Mouse (Mus musculus) c-Kit-negative CD71-positive TER-119-positive erythroid progenitor cells, embryonic 14.5 days (primary cell): Measurements from ENCODE around the gene Vti1a.

ENCODE experiments used
- DNase-seq: peaks from one replicate; pipeline ENCODE4 v3.0.0-alpha.2; 2013; ENCODE audit warnings: low read depth, low spot score

Vti1a gene

GRCm38 (mm10) chr19:55456325-55457091 is 140.4 kb downstream of the Vti1a start:
- no peak for DNase-seq

- DNase-seq, result no peak
Observed at GRCm38 (mm10) chr19:55461963-55462362, 145.9 kb downstream of the Vti1a start.

GRCm38 (mm10) chr19:55463670-55464069 is 147.6 kb downstream of the Vti1a start:
- DNase-seq, result no peak

GRCm38 (mm10) chr19:55469301-55470051 is 153.4 kb downstream of the Vti1a start:
- no peak for DNase-seq

GRCm38 (mm10) chr19:55472582-55472981 is 156.5 kb downstream of the Vti1a start:
- no peak for DNase-seq

GRCm38 (mm10) chr19:55474225-55474624 is 158.1 kb downstream of the Vti1a start:
- no peak for DNase-seq

GRCm38 (mm10) chr19:55480526-55480925 is 164.4 kb downstream of the Vti1a start:
- no peak for DNase-seq

GRCm38 (mm10) chr19:55481308-55481707 is 165.2 kb downstream of the Vti1a start:
- DNase-seq, result no peak

GRCm38 (mm10) chr19:55483526-55483925 is 167.4 kb downstream of the Vti1a start:
- DNase-seq, result no peak

- no peak for DNase-seq
Observed at GRCm38 (mm10) chr19:55484559-55484958, 168.5 kb downstream of the Vti1a start.

GRCm38 (mm10) chr19:55486473-55486872 is 170.4 kb downstream of the Vti1a start:
- no peak for DNase-seq

GRCm38 (mm10) chr19:55491126-55492076 is 175.3 kb downstream of the Vti1a start:
- no peak for DNase-seq

GRCm38 (mm10) chr19:55496333-55496732 is 180.2 kb downstream of the Vti1a start:
- DNase-seq, result no peak

- no peak for DNase-seq
Observed at GRCm38 (mm10) chr19:55499179-55499863, 183.2 kb downstream of the Vti1a start.

- DNase-seq, result no peak
Observed at GRCm38 (mm10) chr19:55501985-55502384, 185.9 kb downstream of the Vti1a start.

GRCm38 (mm10) chr19:55503771-55504170 is 187.7 kb downstream of the Vti1a start:
- no peak for DNase-seq

GRCm38 (mm10) chr19:55507748-55508147 is 191.7 kb downstream of the Vti1a start:
- DNase-seq, result no peak

GRCm38 (mm10) chr19:55508239-55508638 is 192.1 kb downstream of the Vti1a start:
- DNase-seq, result no peak

GRCm38 (mm10) chr19:55508965-55509364 is 192.9 kb downstream of the Vti1a start:
- DNase-seq, result no peak

- no peak for DNase-seq
Observed at GRCm38 (mm10) chr19:55509618-55510017, 193.5 kb downstream of the Vti1a start.

- no peak for DNase-seq
Observed at GRCm38 (mm10) chr19:55513941-55514340, 197.8 kb downstream of the Vti1a start.
